Mouse (Mus musculus) embryonic stem cell, embryonic (primary cell): ENCODE measurements at regions not wholly inside any gene's neighbourhood (a gene's known extent, or its start where the extent isn't known, plus 50 kb on each side); places are given as distances from the start of the nearest gene placed in this dataset.

Source experiments
- CTCF ChIA-PET, 4 experiments: fragments of 300-600 bp in 2 of 4; fragments of 350-600 bp in 2 of 4; sonication (Branson Sonifier 250); formaldehyde crosslinking; loops; one replicate each; lab custom pipeline; 2022; ENCODE audit warnings: inconsistent platforms in 2 of 4; lab: Charles Lee
- POLR2A ChIA-PET, 4 experiments: fragments of 300-600 bp in 2 of 4; fragments of 350-600 bp in 2 of 4; sonication (Branson Sonifier 250); formaldehyde crosslinking; loops; one replicate each; lab custom pipeline; 2022; ENCODE audit warnings: antibody characterized with exemption in 4 of 4, inconsistent platforms in 1 of 4; lab: Charles Lee

DNA sequence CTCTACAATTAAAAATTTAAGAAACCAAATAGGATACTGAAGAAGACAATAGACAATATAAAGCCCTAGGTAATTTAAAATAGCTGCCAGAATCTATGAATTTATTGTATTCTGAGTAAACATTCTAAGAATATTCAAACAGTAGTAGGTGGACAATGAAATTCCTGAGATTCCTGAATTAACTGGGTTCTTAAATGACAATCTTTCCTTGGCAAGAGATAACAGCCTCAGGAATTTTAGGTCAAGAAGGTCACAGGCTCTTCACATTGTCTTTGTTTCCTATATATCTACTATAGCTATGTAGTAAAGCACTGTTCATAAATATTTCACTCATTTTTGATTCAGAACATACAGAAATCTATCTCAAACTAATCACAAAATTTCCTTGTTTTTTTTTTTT, 919.9 kb upstream of the Cox7c start:
- ChIA-PET CTCF (no interaction called here), POLR2A (interaction anchor here in 1 of 4 experiments (0.7 kb wide), 2 partner anchors 91 to 100 kb away, joined by 3 to 6 read pairs; no protein-coding TSS in a partner anchor)
